Mouse (Mus musculus): ENCODE results near the gene Msmp.

Gene Msmp

DNA sequence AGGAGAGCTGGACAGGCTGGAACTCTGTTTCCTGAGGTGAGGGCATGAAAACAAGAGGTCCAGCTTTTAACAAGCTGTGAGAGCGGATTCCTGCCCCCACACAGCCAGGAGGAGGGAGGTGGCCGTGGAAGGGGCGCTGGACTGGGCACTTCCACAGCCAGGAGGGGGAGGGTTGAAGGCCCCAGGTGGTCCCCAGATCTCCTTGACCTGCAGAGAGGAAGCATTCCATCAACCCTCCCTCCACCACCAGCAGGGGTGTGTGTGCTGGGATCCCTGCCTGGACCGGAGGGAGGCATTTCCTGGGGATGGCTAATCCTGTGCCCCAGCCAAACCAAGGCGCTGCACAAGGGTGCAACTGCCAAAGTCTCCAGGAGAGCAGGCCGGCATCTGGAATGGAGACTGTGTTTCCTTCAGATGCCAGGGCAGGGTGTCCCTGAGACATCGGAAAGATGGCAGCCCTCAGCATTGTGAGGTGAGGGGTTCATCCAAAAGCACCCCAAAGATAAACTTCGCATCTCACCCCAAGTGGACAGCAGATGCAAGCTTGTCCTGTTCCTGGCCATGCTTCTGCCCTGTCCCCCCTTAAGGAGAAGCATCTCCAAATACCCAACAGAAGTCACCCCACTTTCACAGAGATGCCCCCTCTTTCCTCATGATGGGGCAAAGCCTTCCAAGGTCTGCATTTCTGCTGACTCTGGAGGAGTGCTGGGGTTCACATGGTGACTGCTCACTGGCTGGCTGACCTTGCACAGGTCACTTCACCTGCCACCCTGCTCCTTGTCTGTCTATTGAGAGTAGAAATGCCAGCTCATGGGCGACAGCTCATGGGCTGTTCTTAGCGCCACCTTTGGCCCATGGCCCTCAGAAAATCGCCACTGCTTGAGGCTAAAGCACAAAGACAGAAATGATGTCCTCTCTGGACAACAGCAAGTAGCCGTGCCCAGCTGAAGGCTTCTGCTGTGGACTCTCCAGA, at the start of gene Msmp:
Msmp (minus strand) TSS at position 51 of the 973 bp plus-strand sequence.
- no peak for DNase-seq (ENCODE audit: low spot score in 2 of 2)

- peak in 1 of 2 experiments; percentile 2 for DNase-seq (ENCODE audit: low spot score in 2 of 2)
Observed at GRCm38 (mm10) chr4:43633736-43634135, 49.4 kb upstream of the Msmp start.

DNA sequence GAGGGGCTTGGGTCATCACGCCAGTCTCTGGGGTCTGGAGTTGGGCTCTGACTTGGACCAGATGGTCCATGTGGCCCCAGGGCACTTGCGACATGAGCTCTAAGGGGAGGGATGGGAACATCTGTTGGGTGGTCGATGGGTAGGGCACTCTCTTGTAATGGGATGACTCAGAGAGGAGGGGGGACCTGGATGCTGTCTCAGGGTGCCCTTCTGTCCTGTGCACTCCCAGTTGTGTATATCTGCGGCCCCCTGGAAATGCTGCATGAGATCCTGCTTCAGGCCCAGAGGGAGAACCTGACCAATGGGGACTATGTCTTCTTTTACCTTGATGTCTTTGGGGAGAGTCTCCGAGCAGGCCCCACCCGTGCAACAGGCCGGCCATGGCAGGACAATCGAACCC, 49.0 kb upstream of the Msmp start:
- DNase-seq (ENCODE audit: low spot score in 2 of 2): peak in 1 of 2 experiments; percentile 16

GRCm38 (mm10) chr4:43631956-43632920, 47.9 kb upstream of the Msmp start:
- DNase-seq (ENCODE audit: low spot score in 2 of 2): peak; percentile 18 to 30

GRCm38 (mm10) chr4:43631046-43631955, 47.0 kb upstream of the Msmp start, which contains the start of gene Npr2:
TSS of gene Npr2 (plus strand) at chr4:43631935.
- DNase-seq (ENCODE audit: low spot score in 2 of 2): peak in 1 of 2 experiments; percentile 49

DNA sequence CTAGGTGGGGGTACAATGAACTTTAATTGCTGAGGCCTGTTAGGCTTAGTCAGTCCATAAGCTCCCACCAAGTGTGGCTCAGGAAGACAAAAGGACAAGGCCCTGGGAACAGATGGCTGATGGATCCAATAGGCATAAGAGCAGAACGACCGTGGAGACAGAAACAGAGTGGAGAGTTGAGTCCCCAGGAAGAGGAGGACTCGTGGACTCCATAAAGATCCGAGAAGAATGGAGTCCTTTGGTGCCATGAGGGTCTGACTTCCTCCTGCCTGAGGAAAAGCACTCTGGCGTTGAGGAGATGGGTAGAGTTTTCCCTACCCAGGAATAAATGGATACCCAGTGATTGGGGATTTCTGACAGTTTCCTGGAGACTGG, 46.4 kb upstream of the Msmp start:
- peak in 1 of 2 experiments; percentile 15 for DNase-seq (ENCODE audit: low spot score in 2 of 2)

- DNase-seq (ENCODE audit: low spot score in 2 of 2): peak in 1 of 2 experiments; percentile 80
Observed at GRCm38 (mm10) chr4:43630030-43630581, 45.8 kb upstream of the Msmp start.

DNA sequence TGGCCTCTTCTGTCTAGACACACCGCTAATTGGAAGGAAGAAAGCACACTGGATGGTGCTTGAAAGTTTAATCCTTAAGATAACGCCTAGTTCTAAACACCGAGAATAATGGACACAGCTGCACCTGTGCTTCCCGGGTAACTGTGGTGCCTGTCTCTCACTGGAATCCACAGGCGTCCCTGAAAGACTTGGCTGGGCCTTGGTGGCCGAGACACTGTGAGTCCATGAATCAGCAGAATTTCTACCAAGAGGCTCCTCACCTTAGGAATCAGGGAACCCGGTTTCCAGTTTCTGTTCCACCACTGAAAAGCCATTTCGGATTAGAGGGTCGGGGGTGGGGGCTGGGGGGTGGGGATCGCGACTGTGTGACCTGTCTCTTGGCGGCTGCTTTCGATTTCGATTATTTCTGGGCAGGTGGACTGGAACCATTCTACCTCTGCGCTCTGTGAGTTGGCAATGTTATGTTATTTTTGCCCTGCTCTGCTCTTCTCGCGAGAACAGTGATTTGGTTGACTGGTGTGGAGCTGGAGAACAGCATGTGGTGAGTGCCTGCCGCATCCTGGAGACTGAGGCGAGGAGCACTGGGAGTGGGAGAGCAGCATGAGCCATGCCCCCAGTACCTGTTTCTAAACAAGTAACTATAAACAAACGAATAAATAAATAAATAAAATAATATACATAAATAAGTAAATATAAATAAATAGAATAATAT, 45.0 kb upstream of the Msmp start:
- DNase-seq (ENCODE audit: low spot score in 2 of 2): no peak

DNA sequence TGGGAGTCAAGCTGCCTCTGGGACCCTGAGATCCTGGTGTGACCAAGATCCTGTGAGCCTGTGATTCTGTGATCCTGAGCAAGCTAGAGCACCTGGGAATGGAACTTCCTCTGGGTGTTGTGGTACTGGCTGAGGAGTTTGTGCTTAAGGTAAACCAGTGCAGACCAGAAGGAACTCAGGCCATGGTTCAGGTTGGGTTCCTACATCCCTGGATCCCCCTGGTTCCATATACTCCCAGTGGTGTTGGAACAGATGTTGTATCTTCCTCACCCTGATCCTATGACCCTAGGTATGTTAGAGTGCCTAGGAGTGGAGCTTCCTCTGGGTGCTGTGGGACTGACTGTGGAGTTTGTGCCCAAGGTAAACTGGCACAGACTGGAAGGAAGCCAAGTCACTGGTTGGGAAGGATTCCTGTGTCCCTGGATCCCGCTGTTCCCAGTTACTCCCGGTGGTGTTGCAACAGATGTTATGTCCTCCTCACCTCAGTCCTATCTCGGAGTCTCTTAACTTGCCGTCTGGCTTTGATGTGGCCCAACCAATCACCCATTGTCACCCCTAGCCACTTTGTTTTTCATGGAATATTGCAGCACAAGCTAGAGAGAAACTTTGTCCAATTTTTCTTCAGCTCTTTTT, 36.0 kb upstream of the Msmp start:
- no peak for DNase-seq (ENCODE audit: low spot score in 2 of 2)

- DNase-seq (ENCODE audit: low spot score in 2 of 2): no peak
Observed at GRCm38 (mm10) chr4:43613060-43613730, 28.9 kb upstream of the Msmp start.

GRCm38 (mm10) chr4:43612534-43612933, 28.2 kb upstream of the Msmp start:
- no peak for DNase-seq (ENCODE audit: low spot score in 2 of 2)

- DNase-seq (ENCODE audit: low spot score in 2 of 2): no peak
Observed at GRCm38 (mm10) chr4:43604751-43605685, 20.7 kb upstream of the Msmp start.

- DNase-seq (ENCODE audit: low spot score in 2 of 2): no peak
Observed at GRCm38 (mm10) chr4:43604099-43604498, 19.8 kb upstream of the Msmp start.

GRCm38 (mm10) chr4:43600195-43600934, 16.1 kb upstream of the Msmp start:
- no peak for DNase-seq (ENCODE audit: low spot score in 2 of 2)

- DNase-seq (ENCODE audit: low spot score in 2 of 2): no peak
Observed at GRCm38 (mm10) chr4:43598650-43599380, 14.5 kb upstream of the Msmp start.

GRCm38 (mm10) chr4:43598200-43598599, 13.9 kb upstream of the Msmp start:
- no peak for DNase-seq (ENCODE audit: low spot score in 2 of 2)
